Mouse (Mus musculus) bone marrow, adult 2 months (tissue): ENCODE data around the gene Gas2l3. TPM values are rescaled to one million over a fixed set of nuclear protein-coding genes. Genes with fewer than 3 reads are reported as not detected.
A peak's percentile ranks its signal among the peaks of the same experiment; 100 is the strongest.

ENCODE experiments used
- H3K27ac ChIP-seq: fragments of 200-500 bp; 2 replicates; pipeline ENCODE4 v1.5.1; 2012; ENCODE audit warnings: low read depth, mild to moderate bottlenecking, control low read depth, inconsistent platforms, low read length; ENCODE audit not compliant: control insufficient read depth, poor library complexity, insufficient read depth
- H3K4me1 ChIP-seq: fragments of 200-500 bp; 2 replicates; pipeline ENCODE4 v1.6.1; 2011; ENCODE audit warnings: low read length; ENCODE audit not compliant: control insufficient read depth, insufficient read depth
- H3K4me3 ChIP-seq: fragments of 200-500 bp; replicated peaks from 2 replicates; pipeline ENCODE3; 2011; ENCODE audit warnings: mild to moderate bottlenecking, low read depth, low read length, control low read depth; ENCODE audit not compliant: control insufficient read depth
- CTCF ChIP-seq: fragments of 200-500 bp; IDR thresholded peaks from 2 replicates; pipeline ENCODE4 v1.5.1; 2011; ENCODE audit warnings: low read length, control low read depth; ENCODE audit not compliant: control insufficient read depth, insufficient read depth
- POLR2A ChIP-seq: fragments of 200-500 bp; IDR thresholded peaks from 2 replicates; pipeline ENCODE4 v1.6.1; 2011; ENCODE audit warnings: low read depth, mild to moderate bottlenecking, control low read depth, low read length, borderline replicate concordance; ENCODE audit not compliant: control insufficient read depth
- WGBS: fragments of 180-500 bp; shearing (Covaris S2); methylation state at CpG from one replicate; pipeline ENCODE4 v1.1.7; 2018; 5-methylcytosine and 5-hydroxymethylcytosine counted together
- polyA plus RNA-seq: library from polyadenylated mRNA; stranded (reverse); fragments of >200 nt; gene quantifications from 2 replicates; pipeline ENCODE4 v1.2.4, GENCODE M21; 2011; ENCODE audit warnings: low replicate concordance; ENCODE audit not compliant: missing spikeins, insufficient read depth, insufficient read length

Gas2l3 gene
- polyA plus RNA-seq, 1 experiment = 3.3 TPM

GRCm38 (mm10) chr10:89395823-89396222 lies 47.9 kb downstream of the Gas2l3 start:
- H3K27ac ChIP-seq = no peak overlapping the region
- WGBS = 7% methylated on average over 7 of the region's 7 CpGs
- TF ChIP-seq CTCF (peak; percentile 64), POLR2A (no peak)
- H3K4me3 ChIP-seq = no peak overlapping the region
- no peaks in the 10 kb centered on the region for H3K4me1 ChIP-seq

GRCm38 (mm10) chr10:89395321-89395720 lies 48.4 kb downstream of the Gas2l3 start:
- H3K4me3 ChIP-seq = no peak overlapping the region
- 40% methylated on average over 7 of the region's 7 CpGs for WGBS

GRCm38 (mm10) chr10:89392687-89393086 lies 51.1 kb downstream of the Gas2l3 start:
- H3K4me3 ChIP-seq = no peak overlapping the region
- no peak overlapping the region for H3K27ac ChIP-seq
- WGBS = 78% methylated on average over 4 of the region's 4 CpGs
- TF ChIP-seq CTCF (no peak), POLR2A (no peak)
- H3K4me1 ChIP-seq = no peaks in the 10 kb centered on the region

More at GRCm38 (mm10) chr10:89395321-89395720, 48.4 kb downstream of the Gas2l3 start:
- no peak for TF ChIP-seq POLR2A
- no peak for TF ChIP-seq CTCF
- Histone ChIP-seq H3K27ac (no peak overlapping the region), H3K4me1 (no peaks in the 10 kb centered on the region)

- TF ChIP-seq CTCF = no peak
- TF ChIP-seq POLR2A = no peak
- 88% methylated on average over 4 of the region's 4 CpGs for WGBS
- H3K27ac ChIP-seq = no peak overlapping the region
- no peak overlapping the region for H3K4me3 ChIP-seq
- H3K4me1 ChIP-seq = no peaks in the 10 kb centered on the region
Measured at GRCm38 (mm10) chr10:89391571-89392163, 52.1 kb downstream of the Gas2l3 start.

GRCm38 (mm10) chr10:89386461-89386860 lies 57.3 kb downstream of the Gas2l3 start:
- Histone ChIP-seq H3K4me3 (no peak overlapping the region), H3K27ac (no peak overlapping the region), H3K4me1 (no peaks in the 10 kb centered on the region)
- no peak for TF ChIP-seq CTCF
- no peak for TF ChIP-seq POLR2A
- WGBS = 70% methylated on average over 3 of the region's 3 CpGs

- WGBS = 8% methylated on average over 5 of the region's 5 CpGs
Measured at GRCm38 (mm10) chr10:89383462-89383861, 60.3 kb downstream of the Gas2l3 start.

GRCm38 (mm10) chr10:89377750-89378149 lies 66.0 kb downstream of the Gas2l3 start:
- H3K27ac ChIP-seq = no peak overlapping the region
- no peak overlapping the region for H3K4me3 ChIP-seq
- H3K4me1 ChIP-seq = no peaks in the 10 kb centered on the region
- WGBS = 69% methylated on average over 4 of the region's 4 CpGs
- no peak for TF ChIP-seq POLR2A
- no peak for TF ChIP-seq CTCF

More at GRCm38 (mm10) chr10:89383462-89383861, 60.3 kb downstream of the Gas2l3 start:
- Histone ChIP-seq H3K4me1 (no peaks in the 10 kb centered on the region), H3K27ac (no peak overlapping the region), H3K4me3 (no peak overlapping the region)
- TF ChIP-seq CTCF = peak; percentile 90
- no peak for TF ChIP-seq POLR2A

GRCm38 (mm10) chr10:89370051-89370450 lies 73.7 kb downstream of the Gas2l3 start:
- H3K27ac ChIP-seq = no peak overlapping the region
- no peaks in the 10 kb centered on the region for H3K4me1 ChIP-seq
- H3K4me3 ChIP-seq = no peak overlapping the region
- WGBS = 49% methylated on average over 1 of the region's 1 CpGs
- TF ChIP-seq CTCF (no peak), POLR2A (no peak)

- 48% methylated on average over 3 of the region's 3 CpGs for WGBS
- no peaks in the 10 kb centered on the region for H3K4me1 ChIP-seq
- TF ChIP-seq CTCF (no peak), POLR2A (no peak)
- H3K27ac ChIP-seq = no peak overlapping the region
- no peak overlapping the region for H3K4me3 ChIP-seq
Measured at GRCm38 (mm10) chr10:89358933-89359332, 84.8 kb downstream of the Gas2l3 start.

Other genes starting within 250 kb of the Gas2l3 start
- not detected in 2 replicates for gene Ano4, start 99.2 kb downstream of the Gas2l3 start, polyA plus RNA-seq
- gene Nr1h4, start 89.6 kb upstream of the Gas2l3 start, polyA plus RNA-seq = 2.6 TPM in 1 of 2 replicates, not detected in the other
- not detected in 2 replicates for gene Slc17a8, start 177.3 kb upstream of the Gas2l3 start, polyA plus RNA-seq
- gene Scyl2, start 242.3 kb upstream of the Gas2l3 start, polyA plus RNA-seq = 8.8 and 11.8 TPM in 2 replicates